Mouse (Mus musculus): ENCODE data around the gene Gnpnat1.

DNA sequence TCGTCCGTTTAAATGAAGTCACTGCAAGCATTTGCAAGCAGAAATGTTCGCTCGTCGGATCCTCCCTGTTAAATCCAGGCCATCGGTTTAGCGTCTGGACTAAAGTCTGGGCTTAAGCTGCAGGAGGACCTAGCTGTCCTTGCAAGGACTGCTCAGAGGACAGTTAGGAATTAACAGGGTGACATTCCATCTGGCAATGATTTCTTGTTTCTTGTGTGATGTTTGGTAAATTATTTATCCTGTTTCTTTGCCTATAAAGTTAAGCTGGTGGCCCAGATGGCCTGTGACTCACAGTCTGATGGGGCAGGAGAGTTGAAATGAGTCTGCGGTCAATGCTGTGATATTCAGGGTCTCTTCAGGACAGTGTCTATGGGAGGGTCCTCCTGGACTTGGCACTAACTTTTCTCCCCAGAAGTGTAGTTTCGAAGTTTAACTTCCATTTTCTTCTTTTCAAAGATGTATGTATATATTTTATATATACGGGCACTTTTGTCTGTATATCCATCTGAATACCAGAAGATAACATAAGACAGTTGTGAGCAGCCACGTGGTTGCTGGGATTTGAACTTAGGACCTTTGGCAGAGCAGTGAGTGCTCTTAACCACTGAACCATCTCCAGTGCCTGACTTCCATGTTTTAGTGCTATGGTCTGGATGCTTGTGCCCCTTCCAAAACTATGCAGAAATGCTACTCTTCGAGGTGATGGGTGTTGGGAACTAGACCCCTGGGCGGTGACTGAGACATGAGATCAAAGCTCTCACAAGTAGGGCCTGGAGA, 25.5 kb upstream of the Gnpnat1 start:
- TF ChIP-seq CTCF (IDR thresholded peaks at IDR 0.05; ENCODE audit: extremely low read depth, insufficient read depth, insufficient read length, insufficient replicate concordance) = no peak
- TF ChIP-seq POLR2A (IDR thresholded peaks at IDR 0.05; ENCODE audit: low read depth, low read length) = no peak
